Mouse (Mus musculus): ENCODE results near the gene Tram2. TPM values are rescaled to one million over a fixed set of nuclear protein-coding genes. Genes with fewer than 3 reads are reported as not detected.

Gene Tram2
- total RNA-seq, 2 experiments from 2014 or later, result 1.1 to 2.9 TPM

GRCm38 (mm10) chr1:21069830-21070522, 9.1 kb downstream of the Tram2 start:
- no peak for ATAC-seq (replicated peaks; ENCODE audit: low FRiP score, low TSS enrichment, poor library complexity, severe bottlenecking)

- ATAC-seq (replicated peaks; ENCODE audit: low FRiP score, low TSS enrichment, poor library complexity, severe bottlenecking), result peak; percentile 48; the same call in 1 of the 2 replicates
These were observed 10.5 kb downstream of the Tram2 start for GRCm38 (mm10) chr1:21068491-21068890.

- no peak for ATAC-seq (replicated peaks; ENCODE audit: low FRiP score, low TSS enrichment, poor library complexity, severe bottlenecking)
These were observed 11.3 kb downstream of the Tram2 start for GRCm38 (mm10) chr1:21067536-21068221.

- ATAC-seq (replicated peaks; ENCODE audit: low FRiP score, low TSS enrichment, poor library complexity, severe bottlenecking), result no peak
These were observed 14.9 kb downstream of the Tram2 start for GRCm38 (mm10) chr1:21064153-21064552.

- no peak for ATAC-seq (replicated peaks; ENCODE audit: low FRiP score, low TSS enrichment, poor library complexity, severe bottlenecking)
These were observed 19.5 kb downstream of the Tram2 start for GRCm38 (mm10) chr1:21059385-21060109.

- no peak for ATAC-seq (replicated peaks; ENCODE audit: low FRiP score, low TSS enrichment, poor library complexity, severe bottlenecking)
These were observed 26.0 kb downstream of the Tram2 start for GRCm38 (mm10) chr1:21053009-21053408.

- ATAC-seq (replicated peaks; ENCODE audit: low FRiP score, low TSS enrichment, poor library complexity, severe bottlenecking), result no peak
These were observed 26.4 kb downstream of the Tram2 start for GRCm38 (mm10) chr1:21052608-21053007.

- ATAC-seq (replicated peaks; ENCODE audit: low FRiP score, low TSS enrichment, poor library complexity, severe bottlenecking), result peak; percentile 73
These were observed 26.9 kb downstream of the Tram2 start for GRCm38 (mm10) chr1:21052132-21052545.

- ATAC-seq (replicated peaks; ENCODE audit: low FRiP score, low TSS enrichment, poor library complexity, severe bottlenecking), result no peak
These were observed 30.0 kb downstream of the Tram2 start for GRCm38 (mm10) chr1:21049005-21049404.

GRCm38 (mm10) chr1:21048402-21048801, 30.6 kb downstream of the Tram2 start:
- ATAC-seq (replicated peaks; ENCODE audit: low FRiP score, low TSS enrichment, poor library complexity, severe bottlenecking), result peak; percentile 68

- no peak for ATAC-seq (replicated peaks; ENCODE audit: low FRiP score, low TSS enrichment, poor library complexity, severe bottlenecking)
These were observed 36.6 kb downstream of the Tram2 start for GRCm38 (mm10) chr1:21042461-21042860.

- 0 out of 2 replicates have a peak, but pooled peaks have one; percentile 21 for ATAC-seq (replicated peaks; ENCODE audit: low FRiP score, low TSS enrichment, poor library complexity, severe bottlenecking)
These were observed 38.3 kb downstream of the Tram2 start for GRCm38 (mm10) chr1:21040610-21041326.

GRCm38 (mm10) chr1:21040173-21040572, 38.9 kb downstream of the Tram2 start:
- ATAC-seq (replicated peaks; ENCODE audit: low FRiP score, low TSS enrichment, poor library complexity, severe bottlenecking), result no peak

GRCm38 (mm10) chr1:21039564-21039963, 39.5 kb downstream of the Tram2 start:
- ATAC-seq (replicated peaks; ENCODE audit: low FRiP score, low TSS enrichment, poor library complexity, severe bottlenecking), result no peak

GRCm38 (mm10) chr1:21037881-21038601, 41.0 kb downstream of the Tram2 start:
- ATAC-seq (replicated peaks; ENCODE audit: low FRiP score, low TSS enrichment, poor library complexity, severe bottlenecking), result no peak

GRCm38 (mm10) chr1:21035878-21036277, 43.2 kb downstream of the Tram2 start:
- no peak for ATAC-seq (replicated peaks; ENCODE audit: low FRiP score, low TSS enrichment, poor library complexity, severe bottlenecking)

GRCm38 (mm10) chr1:21033792-21034119, 45.3 kb downstream of the Tram2 start:
- ATAC-seq (replicated peaks; ENCODE audit: low FRiP score, low TSS enrichment, poor library complexity, severe bottlenecking), result no peak

- ATAC-seq (replicated peaks; ENCODE audit: low FRiP score, low TSS enrichment, poor library complexity, severe bottlenecking), result no peak
These were observed 45.8 kb downstream of the Tram2 start for GRCm38 (mm10) chr1:21033065-21033791.

GRCm38 (mm10) chr1:21031650-21032049, 47.4 kb downstream of the Tram2 start:
- ATAC-seq (replicated peaks; ENCODE audit: low FRiP score, low TSS enrichment, poor library complexity, severe bottlenecking), result no peak

Data from megakaryocyte-erythroid progenitor cell, adult 5-6 weeks (primary cell).